Mouse (Mus musculus) heart, embryonic 16.5 days (tissue): ENCODE results near the gene Tmem115. TPM values are rescaled to one million over a fixed set of nuclear protein-coding genes. Genes with fewer than 3 reads are reported as not detected.
A peak's percentile ranks its signal among the peaks of the same experiment; 100 is the strongest.

Experiments
- ATAC-seq: fragments of 200-750 bp; cut with Nextera tagmentation; replicated peaks from 2 replicates; pipeline ENCODE4 v1.8.0; 2017; ENCODE audit warnings: moderate number of reproducible peaks; ENCODE audit not compliant: insufficient read depth, low FRiP score; ENCODE audit errors: extremely low read depth
- H3K27ac ChIP-seq: fragments of 300-500 bp; sonication (generic); 2 replicates; pipeline ENCODE4 v1.5.1; 2014; ENCODE audit warnings: mild to moderate bottlenecking, low read length, control low read depth, moderate library complexity
- H3K27me3 ChIP-seq: fragments of 300-500 bp; sonication (generic); 2 replicates; pipeline ENCODE4 v1.6.1; 2014; ENCODE audit warnings: low read length, mixed read lengths; ENCODE audit not compliant: control insufficient read depth, insufficient read depth
- H3K36me3 ChIP-seq: fragments of 300-500 bp; sonication (generic); 2 replicates; pipeline ENCODE4 v1.6.1; 2014; ENCODE audit not compliant: control insufficient read depth, insufficient read depth
- H3K4me1 ChIP-seq: fragments of 300-500 bp; sonication (generic); 2 replicates; pipeline ENCODE4 v1.6.1; 2014; ENCODE audit warnings: low read length, mixed read lengths; ENCODE audit not compliant: control insufficient read depth, insufficient read depth
- H3K4me2 ChIP-seq: fragments of 300-500 bp; sonication (generic); 2 replicates; pipeline ENCODE4 v1.6.1; 2014; ENCODE audit warnings: low read depth, mild to moderate bottlenecking, control low read depth, low read length
- H3K4me3 ChIP-seq: fragments of 300-500 bp; sonication (generic); 2 replicates; pipeline ENCODE4 v1.5.1; 2014; ENCODE audit warnings: mild to moderate bottlenecking, control low read depth, low read length
- H3K9ac ChIP-seq: fragments of 300-500 bp; sonication (generic); 2 replicates; pipeline ENCODE4 v1.6.1; 2014; ENCODE audit warnings: low read length, control low read depth
- H3K9me3 ChIP-seq: fragments of 300-500 bp; sonication (generic); replicated peaks from 2 replicates; pipeline ENCODE4 v1.6.1; 2016; ENCODE audit warnings: low read length; ENCODE audit not compliant: control insufficient read depth
- WGBS: fragments of 180-500 bp; shearing (Covaris S2); extraction: QIAGEN DNeasy Blood & Tissue Kit; methylation state at CpG from one replicate; pipeline ENCODE4 v1.1.7; 2014; 5-methylcytosine and 5-hydroxymethylcytosine counted together
- polyA plus RNA-seq: library from polyadenylated mRNA; unstranded; fragments of >200 nt; fragmentation: Nextera tagmentation; extraction: Ambion mirVana; gene quantifications from 2 replicates; pipeline ENCODE4 v1.2.1, GENCODE M21; 2015

Tmem115 gene
- 31.3 and 32.9 TPM in 2 replicates for polyA plus RNA-seq

DNA sequence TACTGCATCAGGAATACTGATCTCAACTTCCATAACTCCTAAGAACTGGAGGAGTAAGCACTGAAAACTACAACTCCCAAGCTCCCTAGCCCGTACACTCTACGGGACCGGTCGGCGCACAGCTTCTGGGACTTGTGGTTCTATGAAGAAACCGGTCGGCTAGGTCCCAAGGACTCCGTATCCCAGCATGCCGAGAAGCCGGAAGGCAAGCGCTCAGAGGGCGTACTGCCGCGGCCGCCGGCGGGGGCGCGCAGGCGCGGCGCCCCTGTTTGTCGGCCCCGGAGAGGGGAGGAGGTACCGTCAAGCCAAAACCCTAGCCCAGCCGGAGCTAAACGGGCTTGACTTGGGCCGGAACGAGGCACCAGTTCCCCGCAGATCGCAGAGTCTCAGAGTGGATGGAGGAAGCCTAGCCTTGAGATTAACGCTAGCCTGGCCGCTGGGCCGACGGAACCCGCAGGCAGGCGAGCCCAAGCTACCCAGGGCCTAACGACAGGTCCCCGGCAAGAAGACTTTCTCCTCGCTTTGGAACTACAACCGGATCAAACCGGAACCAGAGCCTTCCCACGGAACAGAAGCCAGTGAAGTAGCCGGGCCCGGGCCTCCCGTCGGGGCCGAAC lies at the start of gene Tmem115:
TSS of gene Tmem115 (plus strand) at position 155 of the 617 bp plus-strand sequence.
- Histone ChIP-seq H3K9ac (peak within 1 kb of the TSS; percentile 89), H3K27me3 (no peaks in the 10 kb centered on the region), H3K4me2 (peak within 1 kb of the TSS; percentile 87), H3K36me3 (peaks cover 14% of the 10 kb centered on the region), H3K4me3 (peak within 1 kb of the TSS; percentile 81), H3K9me3 (no peaks in the 10 kb centered on the region), H3K4me1 (peaks cover 19% of the 10 kb centered on the region), H3K27ac (peak within 1 kb of the TSS; percentile 79)
- peak; percentile 99 for ATAC-seq
- WGBS: under 1% methylated on average over 48 of the region's 48 CpGs

DNA sequence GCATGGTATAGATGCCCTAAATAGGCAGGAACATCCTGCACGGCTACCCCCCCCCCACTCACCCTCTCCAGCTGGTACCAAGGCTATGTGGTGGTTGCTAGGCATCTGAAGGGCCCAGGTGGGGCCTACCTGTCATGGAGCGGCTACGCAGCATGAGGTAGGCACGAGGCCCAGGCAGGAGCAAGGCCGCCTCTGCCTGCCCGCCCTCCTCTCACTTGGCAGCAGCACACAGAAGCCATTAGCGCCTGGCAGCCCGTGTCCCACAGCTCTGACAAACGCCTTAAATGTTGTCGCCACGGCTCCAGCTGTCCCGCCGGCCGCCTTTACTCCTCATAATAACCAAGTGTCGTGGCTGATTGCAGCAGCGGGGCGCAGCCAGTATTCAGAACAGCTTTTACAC lies 49.4 kb upstream of the Tmem115 start:
- H3K4me3 ChIP-seq: no peak overlapping the region
- no peaks in the 10 kb centered on the region for H3K9me3 ChIP-seq
- no peak for ATAC-seq
- no peak overlapping the region for H3K4me2 ChIP-seq
- 70% methylated on average over 17 of the region's 17 CpGs for WGBS
- H3K36me3 ChIP-seq: no peaks in the 10 kb centered on the region
- H3K9ac ChIP-seq: no peak overlapping the region
- no peak overlapping the region for H3K27ac ChIP-seq
- H3K27me3 ChIP-seq: 0 out of 2 replicates have a peak, but pooled peaks cover 3% of the 10 kb centered on the region
- no peaks in the 10 kb centered on the region for H3K4me1 ChIP-seq

DNA sequence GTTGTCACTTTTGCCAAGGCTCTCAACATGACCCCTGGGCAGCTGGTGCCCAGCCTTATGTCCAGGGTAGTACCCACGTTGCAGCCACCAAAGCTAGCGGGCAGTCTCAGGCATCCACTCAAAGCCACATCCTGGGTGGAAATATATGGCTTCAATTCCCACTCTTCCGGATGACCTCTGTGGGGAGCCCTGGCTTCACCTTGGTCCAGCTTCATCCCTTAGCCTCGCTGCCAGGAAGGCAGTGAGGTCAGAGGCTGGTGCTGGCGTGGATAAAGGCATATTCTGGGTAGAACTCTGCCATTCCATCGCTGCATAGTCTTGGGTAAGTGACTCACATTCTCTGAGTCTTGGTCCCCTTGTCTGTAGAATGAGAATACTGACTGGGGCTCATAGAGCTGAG lies 49.0 kb upstream of the Tmem115 start:
- Histone ChIP-seq H3K4me3 (no peak overlapping the region), H3K36me3 (no peaks in the 10 kb centered on the region), H3K9me3 (no peaks in the 10 kb centered on the region), H3K4me1 (no peaks in the 10 kb centered on the region), H3K27ac (no peak overlapping the region), H3K27me3 (0 out of 2 replicates have a peak, but pooled peaks cover 3% of the 10 kb centered on the region), H3K4me2 (no peak overlapping the region), H3K9ac (no peak overlapping the region)
- ATAC-seq: no peak
- 82% methylated on average over 6 of the region's 6 CpGs for WGBS

DNA sequence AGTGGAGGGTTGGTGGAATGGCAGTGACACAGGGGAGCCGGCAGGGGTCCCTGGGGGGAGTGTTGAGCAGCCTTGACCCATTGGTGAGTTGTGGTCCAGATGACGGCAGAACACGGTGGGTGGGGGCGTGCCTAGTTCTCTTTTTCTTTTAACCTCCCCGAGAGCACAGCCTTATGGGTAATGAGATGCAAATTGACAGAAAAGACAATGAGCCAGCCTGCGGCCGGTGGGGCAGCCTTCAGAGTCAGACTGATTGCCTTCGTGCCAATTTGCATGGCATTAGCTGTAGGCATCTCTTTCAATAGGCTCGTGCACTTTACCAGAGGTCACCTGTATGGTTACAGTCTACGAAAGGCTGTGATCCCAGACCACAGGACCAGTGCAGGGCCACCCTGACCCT lies 47.7 kb upstream of the Tmem115 start:
- Histone ChIP-seq H3K27ac (no peak overlapping the region), H3K36me3 (no peaks in the 10 kb centered on the region), H3K4me3 (no peak overlapping the region), H3K4me2 (no peak overlapping the region), H3K9ac (no peak overlapping the region), H3K4me1 (no peaks in the 10 kb centered on the region), H3K9me3 (no peaks in the 10 kb centered on the region), H3K27me3 (no peaks in the 10 kb centered on the region)
- WGBS: 71% methylated on average over 10 of the region's 10 CpGs
- no peak for ATAC-seq

DNA sequence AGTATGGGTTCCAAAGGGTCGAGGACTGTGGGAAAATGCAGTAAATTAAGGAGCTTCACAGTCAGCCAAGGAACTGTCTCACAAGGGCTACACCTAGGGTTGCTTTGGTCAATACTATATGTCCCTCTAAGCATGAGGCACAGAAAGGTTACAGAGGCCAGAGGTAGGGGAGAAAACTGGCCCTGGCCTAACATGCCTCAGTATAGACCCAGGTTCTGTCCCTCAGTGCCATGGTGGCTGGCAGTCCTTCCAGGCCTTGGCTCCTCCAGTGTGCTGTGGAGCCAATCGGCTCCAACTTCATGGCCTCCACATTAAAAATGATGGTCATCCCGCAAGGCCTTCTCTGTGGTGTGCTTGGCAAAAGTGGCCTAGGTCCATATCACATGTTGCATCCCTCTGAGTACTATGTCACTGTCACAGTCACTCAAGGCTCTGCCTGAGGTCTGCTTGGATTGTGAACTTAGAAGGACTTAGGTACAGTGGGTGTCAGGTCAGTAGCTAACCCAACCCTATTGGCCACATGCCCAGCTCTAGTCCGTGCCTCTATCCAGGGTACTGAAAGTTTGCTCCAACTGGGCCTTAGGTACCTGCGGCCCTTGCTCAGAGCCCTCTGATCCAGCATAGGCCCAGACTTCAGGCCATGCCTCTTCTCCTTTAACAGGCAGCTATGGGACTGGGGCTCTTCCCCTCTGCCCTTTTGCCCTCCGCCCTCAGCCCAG lies 47.1 kb upstream of the Tmem115 start:
- Histone ChIP-seq H3K9ac (no peak overlapping the region), H3K27me3 (no peaks in the 10 kb centered on the region), H3K4me1 (no peaks in the 10 kb centered on the region), H3K4me3 (no peak overlapping the region), H3K36me3 (no peaks in the 10 kb centered on the region), H3K9me3 (no peaks in the 10 kb centered on the region), H3K27ac (no peak overlapping the region), H3K4me2 (no peak overlapping the region)
- ATAC-seq: 0 out of 2 replicates have a peak, but pooled peaks have one; percentile 42
- WGBS: 60% methylated on average over 6 of the region's 6 CpGs

DNA sequence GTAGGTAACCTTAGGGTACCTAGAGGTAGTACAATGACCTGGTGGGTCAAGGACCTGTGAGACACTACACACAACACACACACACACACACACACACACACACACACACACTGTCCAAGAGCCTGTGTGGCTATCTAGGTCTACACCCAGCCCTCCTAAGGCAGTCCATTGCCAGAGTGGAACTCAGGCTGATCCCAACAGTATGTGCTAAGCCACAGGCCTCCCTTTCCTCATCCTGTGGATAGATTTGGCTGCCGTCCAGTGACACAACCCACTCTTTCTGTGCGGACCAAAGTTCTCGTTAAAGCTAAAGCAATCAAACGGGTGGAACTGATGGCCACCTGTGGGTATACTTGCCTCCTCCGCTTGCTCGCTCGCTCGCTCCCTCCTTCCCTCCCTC lies 43.6 kb upstream of the Tmem115 start:
- no peak for ATAC-seq
- Histone ChIP-seq H3K36me3 (no peaks in the 10 kb centered on the region), H3K27me3 (no peaks in the 10 kb centered on the region), H3K4me3 (no peak overlapping the region), H3K4me1 (no peaks in the 10 kb centered on the region), H3K9ac (no peak overlapping the region), H3K4me2 (no peak overlapping the region), H3K9me3 (no peaks in the 10 kb centered on the region), H3K27ac (no peak overlapping the region)
- 48% methylated on average over 8 of the region's 8 CpGs for WGBS

DNA sequence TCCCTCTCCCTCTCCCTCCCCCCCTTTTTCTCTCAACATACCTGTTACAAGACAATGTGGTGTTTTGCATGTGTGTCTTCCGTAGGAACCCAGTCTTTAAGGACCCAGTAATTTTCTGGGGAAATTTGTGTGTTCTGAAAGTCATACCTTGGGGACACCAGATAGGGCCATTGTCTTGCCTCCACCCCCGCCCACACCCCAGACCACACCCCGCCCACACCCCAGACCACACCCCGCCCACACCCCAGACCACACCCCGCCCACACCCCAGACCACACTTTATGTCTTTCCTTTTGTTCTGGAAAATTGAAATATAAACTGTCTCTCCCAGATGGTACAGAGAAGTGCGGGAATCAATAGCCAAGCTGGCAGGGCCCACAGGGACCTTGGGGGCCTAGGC lies 43.1 kb upstream of the Tmem115 start:
- no peaks in the 10 kb centered on the region for H3K9me3 ChIP-seq
- ATAC-seq: no peak
- no peak overlapping the region for H3K4me3 ChIP-seq
- no peaks in the 10 kb centered on the region for H3K4me1 ChIP-seq
- H3K9ac ChIP-seq: no peak overlapping the region
- H3K4me2 ChIP-seq: no peak overlapping the region
- no peak overlapping the region for H3K27ac ChIP-seq
- 55% methylated on average over 6 of the region's 6 CpGs for WGBS
- H3K27me3 ChIP-seq: no peaks in the 10 kb centered on the region
- no peaks in the 10 kb centered on the region for H3K36me3 ChIP-seq

DNA sequence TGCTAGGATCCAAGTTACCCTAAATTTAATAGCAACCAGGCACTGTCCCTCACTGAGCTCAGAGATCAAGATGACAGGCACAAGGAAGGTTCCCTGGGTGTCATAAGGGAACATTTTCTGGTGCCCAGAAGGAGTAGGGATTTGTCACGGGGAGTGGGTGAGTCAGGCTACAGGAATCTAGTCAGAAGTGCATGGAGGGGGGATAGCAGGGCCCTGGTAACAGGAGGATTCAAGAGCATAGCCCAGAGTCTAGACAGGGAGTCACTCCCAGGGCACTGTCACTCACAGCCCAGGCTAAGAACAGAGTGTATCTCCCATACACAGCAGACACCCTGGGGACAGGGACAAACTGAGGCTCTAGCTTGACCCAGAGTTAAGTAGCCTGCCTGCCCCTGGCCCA lies 40.2 kb upstream of the Tmem115 start:
- Histone ChIP-seq H3K27ac (no peak overlapping the region), H3K9me3 (no peaks in the 10 kb centered on the region), H3K9ac (no peak overlapping the region), H3K36me3 (no peaks in the 10 kb centered on the region), H3K4me2 (no peak overlapping the region), H3K4me3 (no peak overlapping the region), H3K4me1 (no peaks in the 10 kb centered on the region), H3K27me3 (no peaks in the 10 kb centered on the region)
- no peak; the same call in 1 of the 2 replicates for ATAC-seq
- 22% methylated on average over 1 of the region's 1 CpGs for WGBS

DNA sequence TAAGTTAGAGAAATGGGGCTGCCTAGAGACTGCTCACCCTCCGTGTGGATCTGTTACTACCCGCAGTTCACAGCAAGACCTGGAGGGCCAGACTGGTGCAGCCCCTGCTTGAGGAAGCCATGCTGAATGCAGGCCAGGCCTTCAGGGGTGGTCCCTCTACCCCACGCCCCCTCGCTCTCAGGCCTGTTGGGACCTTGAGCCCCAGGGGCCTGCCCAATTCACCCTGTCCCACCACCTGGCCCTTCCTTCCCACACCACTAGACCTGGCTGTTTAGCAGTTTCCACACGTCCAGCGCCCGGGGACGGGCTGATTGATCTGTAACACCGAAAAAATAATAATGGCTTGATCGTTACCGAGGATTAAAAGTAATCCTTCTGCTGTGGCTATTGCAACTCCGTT lies 39.5 kb upstream of the Tmem115 start:
- Histone ChIP-seq H3K36me3 (no peaks in the 10 kb centered on the region), H3K27me3 (no peaks in the 10 kb centered on the region), H3K9ac (no peak overlapping the region), H3K4me3 (no peak overlapping the region), H3K4me2 (no peak overlapping the region), H3K4me1 (no peaks in the 10 kb centered on the region), H3K9me3 (no peaks in the 10 kb centered on the region), H3K27ac (no peak overlapping the region)
- ATAC-seq: no peak
- WGBS: 85% methylated on average over 12 of the region's 12 CpGs
